Mouse (Mus musculus) kidney, embryonic 16.5 days (tissue): ENCODE data around the gene Erg28. TPM values are rescaled to one million over a fixed set of nuclear protein-coding genes. Genes with fewer than 3 reads are reported as not detected.

ENCODE experiments used
- ATAC-seq: fragments of 200-750 bp; cut with Nextera tagmentation; 2 replicates; pipeline ENCODE4 v1.8.0; 2017; ENCODE audit warnings: moderate TSS enrichment; ENCODE audit not compliant: low FRiP score, low TSS enrichment
- H3K27ac ChIP-seq: fragments of 300-500 bp; sonication (generic); 2 replicates; pipeline ENCODE4 v1.5.1; 2014; ENCODE audit warnings: low read length
- H3K27me3 ChIP-seq: fragments of 300-500 bp; sonication (generic); 2 replicates; pipeline ENCODE4 v1.6.1; 2014; ENCODE audit warnings: low read length, control low read depth, mixed read lengths; ENCODE audit not compliant: insufficient read depth
- H3K36me3 ChIP-seq: fragments of 300-500 bp; sonication (generic); 2 replicates; pipeline ENCODE4 v1.6.1; 2014; ENCODE audit warnings: low read length, control low read depth, mixed read lengths; ENCODE audit not compliant: insufficient read depth
- H3K4me1 ChIP-seq: fragments of 300-500 bp; sonication (generic); 2 replicates; pipeline ENCODE4 v1.6.1; 2014; ENCODE audit warnings: low read length, control low read depth, mixed read lengths; ENCODE audit not compliant: insufficient read depth
- H3K4me2 ChIP-seq: fragments of 300-500 bp; sonication (generic); replicated peaks from 2 replicates; pipeline ENCODE4 v1.6.1; 2014; ENCODE audit warnings: low read depth, low read length
- H3K4me3 ChIP-seq: fragments of 300-500 bp; sonication (generic); 2 replicates; pipeline ENCODE4 v1.5.1; 2014; ENCODE audit warnings: mild to moderate bottlenecking, low read length
- H3K9ac ChIP-seq: fragments of 300-500 bp; sonication (generic); replicated peaks from 2 replicates; pipeline ENCODE4 v1.6.1; 2014; ENCODE audit warnings: low read length
- H3K9me3 ChIP-seq: fragments of 300-500 bp; sonication (generic); 2 replicates; pipeline ENCODE4 v1.6.1; 2016; ENCODE audit warnings: low read length, control low read depth
- WGBS: fragments of 180-500 bp; shearing (Covaris S2); extraction: QIAGEN DNeasy Blood & Tissue Kit; methylation state at CpG from one replicate; pipeline ENCODE4 v1.1.7; 2014; 5-methylcytosine and 5-hydroxymethylcytosine counted together
- polyA plus RNA-seq: library from polyadenylated mRNA; unstranded; fragments of >200 nt; fragmentation: Nextera tagmentation; extraction: Ambion mirVana; gene quantifications from 2 replicates; pipeline ENCODE4 v1.2.1, GENCODE M21; 2015

Erg28 gene
- polyA plus RNA-seq, result 116 and 120 TPM in 2 replicates

GRCm38 (mm10) chr12:85824438-85825264 is at the start of gene Erg28, which contains the start of gene Ttll5:
Gene Erg28 (minus strand): TSS chr12:85824550.
Gene Ttll5 (plus strand): TSS chr12:85824659.
- peak within 1 kb of the TSS; percentile 82 for H3K4me3 ChIP-seq
- WGBS, result under 1% methylated on average over 63 of the region's 67 CpGs

GRCm38 (mm10) chr12:85869423-85869822 is 45.1 kb upstream of the Erg28 start:
- 66% methylated on average over 6 of the region's 6 CpGs for WGBS
- Histone ChIP-seq H3K9me3 (no peaks in the 10 kb centered on the region), H3K36me3 (no peaks in the 10 kb centered on the region), H3K4me2 (no peak overlapping the region), H3K27me3 (no peaks in the 10 kb centered on the region), H3K27ac (no peak overlapping the region), H3K9ac (no peak overlapping the region), H3K4me3 (no peak overlapping the region), H3K4me1 (no peaks in the 10 kb centered on the region)
- ATAC-seq, result no peak

More at GRCm38 (mm10) chr12:85824438-85825264, at the start of gene Erg28, which contains the start of gene Ttll5:
- Histone ChIP-seq H3K4me2 (peak within 1 kb of the TSS; percentile 83), H3K27me3 (no peaks in the 10 kb centered on the region), H3K9me3 (no peaks in the 10 kb centered on the region), H3K36me3 (peaks cover 9% of the 10 kb centered on the region), H3K9ac (peak within 1 kb of the TSS; percentile 77), H3K27ac (peak within 1 kb of the TSS; percentile 98), H3K4me1 (peaks cover 9% of the 10 kb centered on the region)
- peak; percentile 99 for ATAC-seq

GRCm38 (mm10) chr12:85867125-85867524 is 42.8 kb upstream of the Erg28 start:
- ATAC-seq, result no peak
- Histone ChIP-seq H3K27ac (no peak overlapping the region), H3K36me3 (no peaks in the 10 kb centered on the region)

GRCm38 (mm10) chr12:85866624-85867023 is 42.3 kb upstream of the Erg28 start:
- WGBS, result 46% methylated on average over 4 of the region's 4 CpGs
- no peaks in the 10 kb centered on the region for H3K9me3 ChIP-seq
- H3K36me3 ChIP-seq, result no peaks in the 10 kb centered on the region
- no peak overlapping the region for H3K27ac ChIP-seq
- no peak overlapping the region for H3K4me2 ChIP-seq
- no peaks in the 10 kb centered on the region for H3K27me3 ChIP-seq
- no peaks in the 10 kb centered on the region for H3K4me1 ChIP-seq
- no peak overlapping the region for H3K9ac ChIP-seq
- no peak overlapping the region for H3K4me3 ChIP-seq
- ATAC-seq, result no peak

More at GRCm38 (mm10) chr12:85867125-85867524, 42.8 kb upstream of the Erg28 start:
- no peak overlapping the region for H3K4me2 ChIP-seq
- H3K9ac ChIP-seq, result no peak overlapping the region
- H3K4me3 ChIP-seq, result no peak overlapping the region
- no peaks in the 10 kb centered on the region for H3K4me1 ChIP-seq
- no peaks in the 10 kb centered on the region for H3K27me3 ChIP-seq
- no peaks in the 10 kb centered on the region for H3K9me3 ChIP-seq

- H3K36me3 ChIP-seq, result no peaks in the 10 kb centered on the region
- H3K9ac ChIP-seq, result no peak overlapping the region
- no peak overlapping the region for H3K4me3 ChIP-seq
- ATAC-seq, result no peak
- H3K4me2 ChIP-seq, result no peak overlapping the region
- no peak overlapping the region for H3K27ac ChIP-seq
- no peaks in the 10 kb centered on the region for H3K27me3 ChIP-seq
- WGBS, result 76% methylated on average over 3 of the region's 3 CpGs
- no peaks in the 10 kb centered on the region for H3K4me1 ChIP-seq
- no peaks in the 10 kb centered on the region for H3K9me3 ChIP-seq
Observed at GRCm38 (mm10) chr12:85865526-85865925, 41.2 kb upstream of the Erg28 start.

GRCm38 (mm10) chr12:85862514-85862913 is 38.2 kb upstream of the Erg28 start:
- Histone ChIP-seq H3K4me1 (no peaks in the 10 kb centered on the region), H3K4me3 (no peak overlapping the region), H3K27ac (no peak overlapping the region), H3K9ac (no peak overlapping the region; the same call in 1 of the 2 replicates), H3K9me3 (no peaks in the 10 kb centered on the region), H3K36me3 (no peaks in the 10 kb centered on the region), H3K4me2 (no peak overlapping the region), H3K27me3 (no peaks in the 10 kb centered on the region)
- no peak for ATAC-seq
- WGBS, result 31% methylated on average over 2 of the region's 2 CpGs

- no peak overlapping the region for H3K9ac ChIP-seq
- no peaks in the 10 kb centered on the region for H3K27me3 ChIP-seq
- no peak overlapping the region for H3K4me2 ChIP-seq
- no peak overlapping the region for H3K27ac ChIP-seq
- no peaks in the 10 kb centered on the region for H3K9me3 ChIP-seq
- 30% methylated on average over 3 of the region's 3 CpGs for WGBS
- no peak overlapping the region for H3K4me3 ChIP-seq
- no peak for ATAC-seq
- no peaks in the 10 kb centered on the region for H3K4me1 ChIP-seq
- H3K36me3 ChIP-seq, result no peaks in the 10 kb centered on the region
Observed at GRCm38 (mm10) chr12:85859511-85860189, 35.3 kb upstream of the Erg28 start.

- 67% methylated on average over 3 of the region's 3 CpGs for WGBS
- no peaks in the 10 kb centered on the region for H3K27me3 ChIP-seq
- no peak overlapping the region for H3K9ac ChIP-seq
- no peak for ATAC-seq
- no peak overlapping the region for H3K4me3 ChIP-seq
- no peaks in the 10 kb centered on the region for H3K36me3 ChIP-seq
- H3K4me2 ChIP-seq, result no peak overlapping the region
- no peak overlapping the region for H3K27ac ChIP-seq
- H3K9me3 ChIP-seq, result no peaks in the 10 kb centered on the region
- no peaks in the 10 kb centered on the region for H3K4me1 ChIP-seq
Observed at GRCm38 (mm10) chr12:85859111-85859510, 34.8 kb upstream of the Erg28 start.

GRCm38 (mm10) chr12:85857300-85857699 is 33.0 kb upstream of the Erg28 start:
- H3K36me3 ChIP-seq, result 0 out of 2 replicates have a peak, but pooled peaks cover 6% of the 10 kb centered on the region
- no peak for ATAC-seq
- H3K4me1 ChIP-seq, result no peaks in the 10 kb centered on the region
- WGBS, result 84% methylated on average over 7 of the region's 7 CpGs
- H3K9me3 ChIP-seq, result no peaks in the 10 kb centered on the region
- H3K9ac ChIP-seq, result no peak overlapping the region
- H3K27ac ChIP-seq, result no peak overlapping the region
- no peak overlapping the region for H3K4me3 ChIP-seq
- no peaks in the 10 kb centered on the region for H3K27me3 ChIP-seq
- H3K4me2 ChIP-seq, result no peak overlapping the region

GRCm38 (mm10) chr12:85854271-85854670 is 29.9 kb upstream of the Erg28 start:
- no peak overlapping the region for H3K27ac ChIP-seq
- no peak overlapping the region for H3K4me3 ChIP-seq
- no peak for ATAC-seq
- no peaks in the 10 kb centered on the region for H3K27me3 ChIP-seq
- no peak overlapping the region for H3K4me2 ChIP-seq
- WGBS, result 89% methylated on average over 1 of the region's 1 CpGs
- no peak overlapping the region for H3K9ac ChIP-seq
- H3K36me3 ChIP-seq, result 0 out of 2 replicates have a peak, but pooled peaks cover 6% of the 10 kb centered on the region
- no peaks in the 10 kb centered on the region for H3K4me1 ChIP-seq
- no peaks in the 10 kb centered on the region for H3K9me3 ChIP-seq
